Mouse (Mus musculus): ENCODE data around the gene Trim52.
"Not testable (repeated sequence)": the region's sequence is repeated elsewhere in the genome, so short reads cannot be mapped to it uniquely, and the experiment has no call there.

The Trim52 gene

GRCm38 (mm10) chr14:106105980-106106379, at the start of gene Trim52:
Gene Trim52 (plus strand): TSS chr14:106106198.
- DNase-seq (ENCODE audit: low spot score), result no peak

DNA sequence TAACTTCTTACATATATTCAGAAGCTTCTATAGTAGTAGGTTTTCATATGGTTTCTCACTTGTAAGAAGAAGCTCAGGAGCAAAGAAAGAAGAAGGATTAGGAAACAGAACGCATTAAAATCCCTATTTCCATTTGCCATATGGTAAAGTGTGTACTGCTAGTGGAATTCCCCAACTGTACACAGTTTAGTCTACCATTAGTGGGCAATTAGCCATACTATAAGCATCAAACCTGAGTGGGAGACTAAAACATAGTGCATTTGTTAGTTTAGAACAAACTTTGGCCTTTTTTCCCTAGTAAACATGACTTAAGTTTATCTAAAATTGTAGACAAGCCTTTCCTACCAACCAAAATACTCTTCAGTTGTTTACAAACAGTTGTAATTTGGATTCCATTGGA, 33.4 kb upstream of the Trim52 start:
- DNase-seq (ENCODE audit: low spot score), result no peak

GRCm38 (mm10) chr14:106075181-106076064, 30.6 kb upstream of the Trim52 start:
- no peak for DNase-seq (ENCODE audit: low spot score)

GRCm38 (mm10) chr14:106088480-106089037, 17.4 kb upstream of the Trim52 start:
- no peak for DNase-seq (ENCODE audit: low spot score)

GRCm38 (mm10) chr14:106096816-106097215, 9.2 kb upstream of the Trim52 start:
- DNase-seq (ENCODE audit: low spot score), result no peak

DNA sequence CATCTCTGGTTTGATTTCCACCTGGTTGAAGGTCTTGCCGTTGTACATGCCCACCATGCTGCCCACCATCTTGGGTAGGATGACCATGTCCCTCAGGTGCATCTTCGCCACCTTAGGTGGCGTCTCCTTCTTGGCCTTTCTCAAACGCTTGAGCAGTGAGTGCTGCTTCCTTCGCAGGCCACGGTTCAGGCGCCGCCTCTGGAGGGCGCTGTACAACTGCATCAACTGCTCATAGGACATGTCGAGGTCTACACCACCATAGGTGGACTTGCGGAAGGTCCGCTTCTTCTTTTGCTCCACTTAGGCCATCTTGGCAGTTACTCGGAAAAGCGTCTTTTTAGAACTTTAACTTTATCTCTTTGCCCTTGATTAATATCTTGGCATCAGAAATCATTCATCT, 5.1 kb upstream of the Trim52 start:
- DNase-seq (ENCODE audit: low spot score), result no peak

DNA sequence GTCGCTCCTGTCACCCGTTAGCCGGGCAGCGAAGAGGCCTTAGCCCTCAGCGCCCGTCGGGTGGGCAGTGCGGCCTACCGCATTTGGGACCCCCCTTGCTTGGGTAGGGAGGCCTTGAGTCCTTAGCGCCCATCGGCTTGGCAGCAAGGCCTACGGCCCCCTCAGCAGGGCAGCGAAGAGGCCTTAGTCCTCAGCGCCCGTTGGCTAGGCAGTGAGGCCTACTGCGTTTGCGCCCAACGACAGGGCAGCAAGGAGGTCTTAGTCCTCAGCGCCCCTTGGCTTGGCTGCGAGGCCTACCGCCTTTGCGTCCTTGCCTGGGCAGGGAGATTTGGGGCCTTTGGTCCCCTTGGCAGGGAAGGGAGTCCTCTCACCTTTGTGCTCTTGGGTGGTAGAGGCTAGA, 427 bp downstream of the Trim52 start:
- no peak for DNase-seq (ENCODE audit: low spot score)

DNA sequence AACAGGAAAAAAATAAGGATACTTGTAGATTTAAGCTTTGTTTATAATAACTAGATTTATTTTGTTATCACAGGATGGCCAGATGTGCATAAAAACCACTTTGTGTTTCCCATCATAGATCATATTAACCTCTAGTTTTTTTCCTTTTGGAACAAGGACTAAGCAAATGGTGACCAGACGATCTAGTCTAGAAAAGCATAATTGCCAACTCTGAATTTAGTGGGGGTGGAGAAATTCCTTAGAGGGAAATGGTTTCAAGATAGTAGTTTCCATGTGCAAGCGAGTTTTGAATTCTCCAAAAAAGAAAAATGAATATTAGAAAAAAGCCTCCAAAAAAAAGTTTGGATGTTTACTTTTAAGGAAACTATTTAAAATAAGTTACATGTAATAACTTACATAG, 13.4 kb downstream of the Trim52 start:
- DNase-seq (ENCODE audit: low spot score), result no peak

DNA sequence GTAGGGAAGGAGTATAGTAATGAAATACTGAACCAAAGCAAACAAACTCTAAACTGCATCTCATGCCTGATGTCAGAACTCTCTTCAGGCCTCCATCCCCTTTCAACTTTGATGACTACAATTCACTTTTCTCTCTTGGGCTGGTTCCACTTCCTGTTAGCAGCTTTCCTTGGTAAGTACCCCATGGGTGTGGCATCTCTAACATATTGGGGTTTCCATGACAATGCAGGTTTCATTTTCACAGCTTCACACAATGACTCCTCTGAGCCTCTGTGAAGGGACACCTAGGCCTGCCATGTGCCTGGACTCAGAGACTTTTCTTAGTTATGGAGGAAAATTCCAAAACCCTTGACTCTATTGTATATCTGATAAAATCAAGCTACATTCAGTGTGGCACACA, 30.3 kb downstream of the Trim52 start:
- no peak for DNase-seq (ENCODE audit: low spot score)

DNA sequence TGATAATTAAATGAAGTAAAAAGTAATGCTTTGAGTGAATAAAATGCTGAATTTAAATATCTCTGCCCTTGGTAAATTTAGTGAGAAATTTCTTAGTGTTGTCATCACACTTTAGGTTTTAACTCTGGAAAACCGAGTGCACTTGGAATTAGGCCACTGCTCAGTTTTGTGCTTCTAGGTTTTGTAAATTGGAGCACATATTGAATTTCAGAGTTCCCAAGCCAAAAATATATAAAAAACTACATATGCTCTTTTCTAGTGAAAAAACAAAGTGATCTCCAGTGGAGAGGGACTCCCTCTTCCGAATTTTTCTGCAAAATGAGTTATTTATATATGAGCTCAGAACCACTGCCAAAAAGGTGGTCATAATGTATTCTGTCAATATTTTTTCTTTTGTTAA, 45.2 kb downstream of the Trim52 start:
- no peak for DNase-seq (ENCODE audit: low spot score)

DNA sequence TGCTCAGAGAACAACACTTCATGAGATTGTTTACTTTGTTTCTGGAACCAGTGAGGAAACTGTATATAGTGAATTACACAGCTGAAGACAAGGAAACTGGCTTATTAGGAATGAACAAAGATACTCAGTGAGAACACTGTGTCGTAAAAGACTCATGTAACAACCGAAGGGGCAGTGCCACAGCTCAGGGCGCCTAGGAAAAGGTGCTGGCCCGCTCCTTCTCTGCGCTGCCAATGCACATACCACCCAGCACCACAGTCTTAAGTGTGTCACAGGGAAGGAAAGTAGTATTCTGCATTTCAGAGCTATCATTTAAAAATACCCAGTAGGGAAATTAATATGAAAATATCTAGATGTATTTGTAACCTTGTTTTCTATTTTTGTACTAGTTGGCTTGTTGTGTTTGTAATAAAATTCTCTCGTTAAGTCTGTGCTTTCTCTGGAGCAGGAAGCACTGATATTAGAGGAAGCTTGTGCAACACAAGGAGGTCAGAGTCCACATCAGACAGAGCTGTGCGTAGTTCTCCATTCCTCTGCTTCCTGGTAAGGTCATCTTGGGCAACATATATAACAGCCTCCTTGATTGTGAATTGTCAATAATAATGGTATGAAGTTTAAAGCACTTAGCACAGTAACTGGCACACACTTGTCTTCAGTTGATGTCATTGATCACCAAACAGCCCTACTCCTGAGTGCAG, 49.0 kb downstream of the Trim52 start:
- peak; percentile 36 for DNase-seq (ENCODE audit: low spot score)

DNA sequence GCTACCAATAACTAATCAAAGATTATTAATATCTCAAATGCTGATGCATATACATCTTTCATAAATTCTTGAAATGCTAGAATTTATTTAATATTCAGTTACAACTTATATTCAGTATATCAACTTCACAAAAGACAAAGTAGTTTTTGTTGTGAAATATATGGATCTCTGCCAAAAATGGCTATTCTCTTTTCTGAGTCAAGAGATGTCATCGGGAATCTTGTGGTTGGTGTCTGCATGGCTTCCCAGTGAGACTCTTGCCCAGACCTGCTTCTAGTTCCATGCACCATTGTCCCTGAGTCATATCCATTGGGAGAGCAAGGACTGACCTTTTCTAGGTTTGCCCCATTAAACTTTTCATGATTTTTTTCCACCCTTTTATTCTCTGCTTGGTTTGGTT, 50.5 kb downstream of the Trim52 start:
- no peak for DNase-seq (ENCODE audit: low spot score)

GRCm38 (mm10) chr14:106162331-106162730, 56.3 kb downstream of the Trim52 start:
- DNase-seq (ENCODE audit: low spot score), result no peak

DNA sequence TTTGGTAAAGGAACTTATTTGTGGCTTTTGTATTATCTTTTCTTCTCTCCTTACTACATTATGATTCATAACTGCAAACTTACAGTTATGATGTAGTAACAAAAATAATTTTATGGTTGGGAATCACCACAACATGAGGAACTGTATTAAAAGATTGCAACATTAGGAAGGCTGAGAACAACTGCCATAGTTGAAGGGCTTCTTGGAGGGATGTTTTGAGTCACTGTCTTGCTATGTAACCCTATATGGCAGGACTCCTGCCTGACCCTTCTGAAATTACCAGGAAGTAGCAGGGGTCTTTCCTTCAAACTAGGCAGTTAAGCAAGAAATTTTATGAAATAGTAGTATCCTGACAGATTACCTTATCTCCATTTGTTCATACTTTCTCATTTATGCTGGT, 57.2 kb downstream of the Trim52 start:
- no peak for DNase-seq (ENCODE audit: low spot score)

DNA sequence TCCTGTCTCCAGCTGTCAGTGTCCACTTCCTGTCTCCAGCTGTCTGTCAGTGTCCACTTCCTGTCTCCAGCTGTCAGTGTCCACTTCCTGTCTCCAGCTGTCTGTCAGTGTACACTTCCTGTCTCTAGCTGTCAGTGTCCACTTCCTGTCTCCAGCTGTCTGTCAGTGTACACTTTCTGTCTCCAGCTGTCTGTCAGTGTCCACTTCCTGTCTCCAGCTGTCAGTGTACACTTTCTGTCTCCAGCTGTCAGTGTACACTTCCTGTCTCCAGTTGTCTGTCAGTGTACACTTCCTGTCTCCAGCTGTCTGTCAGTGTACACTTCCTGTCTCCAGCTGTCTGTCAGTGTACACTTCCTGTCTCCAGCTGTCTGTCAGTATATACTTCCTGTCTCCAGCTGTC, 57.9 kb downstream of the Trim52 start:
- not testable (repeated sequence) for DNase-seq (ENCODE audit: low spot score)

DNA sequence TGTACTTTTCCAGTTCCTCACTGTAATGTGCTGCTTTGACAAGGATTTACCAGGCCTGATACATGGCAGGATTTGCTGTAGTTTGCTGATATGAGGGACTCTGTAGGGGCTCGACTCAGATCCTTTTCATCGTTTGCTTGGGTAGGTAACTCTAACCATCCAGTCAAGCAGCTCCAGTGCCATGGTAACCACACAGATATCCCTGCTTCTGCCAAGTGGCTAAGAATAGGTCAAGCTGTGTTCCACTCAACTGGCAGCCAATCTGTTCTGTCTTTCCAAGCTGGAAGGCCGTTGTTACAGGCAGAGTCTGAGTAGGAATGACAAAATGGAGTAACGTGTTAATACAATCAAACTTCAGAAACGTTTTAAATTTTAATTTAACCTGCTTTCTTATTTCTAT, 70.9 kb downstream of the Trim52 start:
- no peak for DNase-seq (ENCODE audit: low spot score)

DNA sequence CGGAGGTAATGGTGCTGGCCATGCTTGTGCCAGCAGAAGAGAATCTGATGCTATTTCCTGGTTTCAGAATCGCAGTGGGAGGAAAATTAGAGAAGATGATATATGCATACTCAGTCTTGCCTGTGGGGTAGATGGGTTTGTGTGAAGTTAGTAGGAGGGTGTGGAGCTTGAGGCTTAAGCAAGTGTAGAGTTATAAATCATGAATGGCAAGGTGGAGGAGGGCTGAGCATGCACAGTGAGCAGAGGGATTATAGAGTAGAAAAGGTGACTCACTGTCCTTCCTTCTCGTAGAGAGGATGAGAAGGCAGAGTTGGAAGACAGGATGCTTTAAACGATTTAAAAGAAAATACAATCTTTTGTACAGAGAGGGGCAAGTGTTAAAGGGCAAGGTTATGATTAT, 72.2 kb downstream of the Trim52 start:
- DNase-seq (ENCODE audit: low spot score), result no peak

- DNase-seq (ENCODE audit: low spot score), result no peak
These were observed 73.2 kb downstream of the Trim52 start for GRCm38 (mm10) chr14:106179102-106179727.

DNA sequence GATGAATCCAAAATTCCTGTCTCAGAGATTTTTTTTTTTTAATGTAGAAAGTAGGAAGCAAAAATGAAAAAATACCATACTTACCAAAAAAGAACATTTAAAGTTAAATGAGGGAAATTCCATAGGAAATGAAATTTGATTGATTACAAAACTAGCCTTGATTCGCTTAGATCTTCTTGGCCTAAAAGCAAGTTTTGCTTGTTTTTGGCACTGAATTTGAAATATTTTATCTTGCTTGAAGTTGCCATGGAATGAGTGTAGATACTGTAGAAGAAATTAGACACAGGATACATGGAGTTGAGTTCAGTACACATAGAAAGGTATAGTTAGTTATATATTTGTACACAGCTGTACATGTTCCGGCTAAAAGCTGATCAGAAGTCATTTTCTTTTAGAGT, 73.7 kb downstream of the Trim52 start:
- no peak for DNase-seq (ENCODE audit: low spot score)

GRCm38 (mm10) chr14:106180616-106181015, 74.6 kb downstream of the Trim52 start:
- no peak for DNase-seq (ENCODE audit: low spot score)

GRCm38 (mm10) chr14:106183985-106184384, 78.0 kb downstream of the Trim52 start:
- no peak for DNase-seq (ENCODE audit: low spot score)
